Mouse (Mus musculus) T-helper 1 cell (primary cell): ENCODE measurements around the gene 9530003J23Rik.

Source experiments
- in situ Hi-C: fragments of 300-600 bp; cut with MboI, MseI; formaldehyde crosslinking; loops from one replicate; pipeline ENCODE4 v1.15.1; 2025; ENCODE audit warnings: high pct_unique_total_duplicates

Gene 9530003J23Rik

DNA sequence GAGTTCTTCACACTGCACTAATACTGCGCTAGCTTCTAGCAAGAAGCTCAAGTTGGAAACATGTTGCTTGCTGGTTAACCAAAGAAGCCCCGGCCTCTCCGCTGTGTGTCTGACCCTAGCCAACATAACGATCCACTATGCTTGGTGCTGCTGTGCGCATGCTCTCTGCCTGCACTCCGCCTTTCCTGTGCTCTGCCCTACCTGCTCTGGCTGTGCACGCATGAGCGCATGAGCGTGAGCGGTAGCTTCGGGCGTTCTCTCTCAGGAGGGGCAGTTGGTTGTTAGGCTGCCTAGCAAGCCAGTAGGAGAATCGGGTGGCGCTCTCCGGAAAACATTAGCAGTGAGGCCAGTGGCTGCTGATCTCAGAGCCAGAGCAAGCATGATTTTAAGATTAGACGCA, 8.7 kb downstream of the 9530003J23Rik start:
- in situ Hi-C loops = no loop called here

DNA sequence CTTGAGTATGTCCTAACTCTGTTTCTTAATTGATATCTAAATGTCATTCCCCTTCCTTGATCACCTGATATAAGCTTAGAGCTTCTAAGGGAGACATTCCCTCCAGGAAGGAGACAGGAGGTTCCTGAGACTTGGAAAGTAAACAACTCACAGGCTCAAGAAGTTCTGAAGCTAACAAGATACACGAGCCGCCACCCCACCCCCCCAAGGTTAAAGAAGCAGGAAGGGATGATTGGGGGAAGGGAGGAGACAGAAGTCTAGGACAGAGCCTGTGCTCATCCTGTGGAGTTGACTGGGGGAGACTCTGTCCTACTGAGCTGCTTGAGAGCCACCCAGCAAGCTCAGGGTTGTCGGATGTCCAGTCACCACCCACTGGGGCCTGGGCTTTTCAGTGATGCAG, 12.5 kb downstream of the 9530003J23Rik start:
- in situ Hi-C loops = no loop called here

DNA sequence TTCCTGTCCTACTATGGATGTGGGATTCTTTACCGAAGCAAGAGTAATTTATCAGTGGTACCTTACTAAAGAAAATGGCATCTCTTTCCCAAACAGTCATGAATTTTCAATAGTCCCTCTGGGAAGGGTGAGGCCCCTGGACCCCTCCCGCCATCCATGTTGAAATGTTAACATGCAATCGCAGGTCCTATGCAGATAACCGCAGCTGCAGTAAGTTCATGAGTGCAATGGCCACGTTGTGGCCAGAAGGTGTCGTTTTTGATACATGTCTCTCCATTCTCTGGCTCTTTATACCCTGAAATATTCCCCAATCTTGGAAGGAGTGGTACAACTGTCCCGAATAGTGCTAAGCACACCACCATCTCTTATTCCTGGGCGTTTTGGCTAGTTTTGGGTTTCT, 13.4 kb downstream of the 9530003J23Rik start:
- in situ Hi-C loops = no loop called here

DNA sequence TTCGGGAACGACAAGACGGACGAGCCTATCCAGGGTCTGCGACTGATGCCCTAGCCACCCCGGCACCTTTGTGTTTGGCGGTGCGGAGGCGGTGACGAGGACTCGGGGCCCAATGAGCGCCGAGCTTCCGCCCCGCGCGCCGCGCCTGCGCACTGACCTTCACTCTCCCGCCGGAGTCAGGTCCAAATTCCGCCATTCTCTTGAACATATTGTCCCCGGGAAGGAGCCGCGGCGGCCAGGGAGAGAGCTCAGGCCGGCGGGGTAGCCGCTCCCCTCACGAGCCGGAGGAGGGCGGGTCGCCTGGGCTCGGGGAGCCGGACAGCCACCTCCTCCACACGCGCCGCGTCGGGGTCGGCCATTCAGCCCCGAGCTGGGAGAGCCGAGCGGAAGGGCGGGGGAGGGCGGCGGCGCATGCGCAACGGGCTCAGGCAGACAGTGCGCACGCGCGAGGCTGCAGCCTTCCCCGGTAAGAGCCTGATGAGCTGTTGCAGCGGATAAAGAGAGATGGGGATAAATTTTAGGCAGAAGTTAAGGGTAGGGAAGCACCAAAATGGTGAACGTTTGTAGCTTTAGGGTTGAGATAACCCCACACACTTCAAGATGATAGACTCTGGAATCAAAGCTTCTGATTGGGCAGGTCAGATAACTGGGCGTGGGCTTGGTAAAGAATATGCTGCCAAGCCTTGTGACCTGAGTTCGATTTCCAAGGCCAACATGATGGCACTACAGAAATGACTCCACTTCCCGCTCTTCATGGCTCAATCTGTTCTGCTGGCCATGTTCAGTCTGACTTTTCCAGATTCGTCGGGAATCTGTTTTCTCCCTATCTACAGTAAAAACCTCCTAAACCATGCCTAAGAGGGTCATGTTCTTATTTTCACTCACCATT, 14.2 kb downstream of the 9530003J23Rik start, which contains the start of gene Yeats4:
Yeats4 (minus strand) TSS at position 406 of the 889 bp plus-strand sequence.
- in situ Hi-C loops = no loop called here

DNA sequence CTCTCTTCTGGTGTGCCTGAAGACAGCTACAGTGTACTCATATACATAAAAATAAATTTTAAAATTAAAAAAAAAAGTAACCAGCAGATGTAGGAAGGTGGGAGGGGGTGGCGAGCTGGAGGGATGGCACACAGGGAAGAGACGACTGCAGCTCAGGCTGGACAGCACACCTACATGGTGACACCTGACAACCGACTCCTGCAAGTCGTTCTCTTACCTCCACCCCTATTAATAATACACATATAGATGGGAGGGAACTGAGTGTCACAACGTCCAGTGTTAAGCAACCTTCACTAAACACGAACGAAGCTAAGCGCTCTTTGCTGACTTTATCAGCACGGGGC, 14.8 kb downstream of the 9530003J23Rik start:
- in situ Hi-C loops = no loop called here

DNA sequence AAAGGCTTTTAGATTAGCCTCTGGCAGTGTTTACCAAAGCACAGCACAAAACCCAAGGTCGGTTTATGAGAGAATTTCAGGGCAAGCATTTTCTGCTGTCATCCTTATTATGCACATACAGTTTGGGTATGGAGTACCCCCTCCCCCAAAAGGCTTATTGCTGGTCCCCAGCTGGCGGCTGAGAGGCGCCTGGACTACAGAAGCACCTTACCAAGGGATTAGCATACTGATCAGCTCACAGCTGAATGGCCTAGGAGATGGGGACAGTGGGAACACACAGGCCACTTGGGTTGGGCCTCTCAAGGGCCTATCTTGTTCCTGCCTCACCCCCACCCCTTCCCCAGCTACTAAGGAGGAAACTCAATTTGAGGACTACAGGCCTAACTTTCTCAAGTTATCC, 15.7 kb downstream of the 9530003J23Rik start:
- in situ Hi-C loops = no loop called here

DNA sequence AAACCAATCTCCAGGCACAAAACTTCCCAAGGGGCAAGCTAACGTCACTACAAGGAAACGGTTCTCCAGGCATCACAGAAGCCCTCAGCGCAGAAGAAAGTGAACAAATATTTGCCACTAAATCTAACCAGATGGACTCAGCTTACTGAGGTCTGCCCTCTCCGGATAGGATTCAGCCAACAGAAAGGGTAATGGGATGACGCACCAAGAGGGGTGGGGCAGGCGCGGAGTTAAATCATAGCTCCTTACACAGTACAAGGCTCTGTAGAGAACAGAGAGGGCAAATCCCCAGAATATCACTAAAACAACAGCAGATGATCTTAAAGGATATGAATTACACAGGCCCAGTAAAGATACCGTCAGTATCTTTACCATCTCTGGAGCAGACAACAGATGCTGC, 20.2 kb downstream of the 9530003J23Rik start:
- in situ Hi-C loops = no loop called here

DNA sequence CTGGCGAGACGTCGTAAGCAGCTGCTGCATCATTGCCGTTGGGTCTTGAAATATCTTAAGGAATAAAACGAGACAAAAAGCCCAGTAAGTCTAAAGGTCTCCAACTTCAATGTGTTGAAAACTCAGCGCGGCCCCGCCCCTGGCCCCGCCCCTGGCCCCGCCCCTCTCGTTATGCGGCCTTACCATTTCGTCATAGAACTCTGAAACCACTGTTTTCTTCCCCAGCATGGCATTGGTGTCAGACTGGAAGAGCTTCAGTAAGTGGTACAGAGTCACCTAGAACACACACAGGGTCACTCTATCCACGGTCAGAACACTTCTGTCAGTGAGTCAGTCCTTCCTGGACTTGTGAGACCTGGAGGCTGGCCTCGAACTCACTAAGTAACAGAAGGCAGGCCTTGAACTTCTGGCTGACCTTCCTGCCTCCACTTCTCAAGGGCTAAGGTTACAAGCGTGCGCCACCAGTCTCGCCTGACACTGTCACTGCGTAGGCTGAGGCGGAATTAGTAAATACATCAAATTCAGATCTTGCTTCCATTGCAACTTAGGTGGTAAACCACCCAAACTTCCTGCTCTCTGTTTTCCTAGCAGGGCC, 21.2 kb downstream of the 9530003J23Rik start:
- in situ Hi-C loops = no loop called here

DNA sequence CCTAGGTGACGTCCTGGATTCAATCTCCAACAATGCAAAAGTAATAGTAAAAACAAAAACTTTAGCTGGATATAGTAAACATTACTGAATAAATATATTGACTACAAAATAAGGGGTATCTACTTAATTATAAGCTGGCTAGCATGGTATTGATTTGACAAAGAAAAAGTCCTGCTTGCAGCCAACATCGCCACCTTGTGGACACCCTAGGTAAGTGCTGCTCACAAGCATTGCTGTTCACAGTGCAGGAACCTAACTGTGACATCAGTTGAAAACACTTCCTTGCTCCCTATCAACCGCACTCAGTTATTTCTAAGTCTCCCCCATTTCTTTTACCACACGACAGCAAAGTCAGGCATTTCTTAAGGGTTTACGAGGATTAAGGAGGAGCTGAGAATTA, 21.7 kb downstream of the 9530003J23Rik start:
- in situ Hi-C loops = no loop called here

DNA sequence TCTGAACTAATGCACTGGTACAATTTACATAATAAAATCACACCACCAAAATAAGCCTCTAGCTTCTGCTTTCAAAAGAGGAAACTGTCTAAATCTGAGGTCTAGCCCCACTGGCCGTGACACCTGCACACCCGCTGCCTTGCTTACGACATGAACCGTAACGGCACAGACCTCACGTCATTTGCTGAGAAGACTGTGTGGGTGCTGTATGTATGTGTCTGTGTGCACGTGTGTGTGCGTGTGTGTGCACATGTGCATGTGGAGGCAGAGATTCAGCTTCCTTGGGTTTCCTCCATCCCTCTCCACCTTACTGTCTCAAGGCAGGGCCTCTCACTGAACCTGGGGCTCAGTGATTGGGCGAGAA, 22.4 kb downstream of the 9530003J23Rik start:
- in situ Hi-C loops = no loop called here

DNA sequence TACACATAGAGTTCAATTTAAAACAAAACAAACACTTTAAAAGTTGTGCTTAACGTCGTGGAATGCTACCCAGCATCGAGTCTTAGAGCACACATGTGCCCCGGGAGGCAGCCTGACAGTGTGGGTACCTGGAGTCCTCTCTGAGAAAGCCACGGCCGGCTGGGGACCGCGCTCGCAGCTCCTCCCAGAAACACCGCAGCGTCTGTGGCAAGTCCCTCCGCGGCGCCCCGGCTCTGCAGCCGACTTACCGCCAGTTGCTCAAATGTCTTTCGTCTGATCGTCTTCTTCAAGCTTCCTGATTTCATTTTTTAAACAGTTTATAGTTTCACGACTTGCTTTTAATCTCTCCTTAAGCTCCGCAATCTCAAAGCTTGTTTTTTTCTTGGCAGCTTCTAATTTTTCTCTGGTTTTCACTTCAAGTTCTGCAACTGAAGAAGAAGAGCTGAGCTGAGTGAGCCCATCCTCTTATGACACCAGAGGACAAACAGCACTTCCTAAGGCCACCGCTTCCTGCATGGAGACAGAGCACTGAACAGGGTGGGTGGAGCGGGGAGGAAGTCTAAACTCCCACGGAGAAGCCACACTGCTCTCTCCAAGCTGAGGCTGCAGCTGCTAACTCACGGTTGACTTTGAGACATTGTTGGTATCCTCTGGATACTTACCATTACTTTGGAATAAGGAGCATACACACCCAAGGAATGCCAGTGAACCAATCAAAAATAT, 22.9 kb downstream of the 9530003J23Rik start:
- in situ Hi-C loops = no loop called here

DNA sequence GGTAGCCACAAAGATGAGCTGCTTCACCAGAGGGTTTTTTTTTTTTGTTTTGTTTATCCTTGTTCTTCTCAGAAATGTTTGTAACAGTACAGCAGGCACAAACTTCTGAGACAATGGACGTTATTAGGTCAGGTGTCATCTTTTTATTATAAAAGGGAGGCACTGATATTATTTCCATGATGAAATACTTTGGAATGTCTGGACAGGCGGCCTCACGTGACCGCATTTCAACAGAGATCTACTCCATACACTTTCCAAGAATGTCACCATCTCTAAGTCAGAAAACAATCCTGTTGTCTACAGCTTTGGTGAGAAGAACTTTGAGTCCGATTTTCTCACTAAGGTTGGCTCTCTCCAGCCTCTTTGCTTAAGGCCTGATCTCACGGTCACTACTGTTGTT, 27.5 kb downstream of the 9530003J23Rik start:
- in situ Hi-C loops = no loop called here

DNA sequence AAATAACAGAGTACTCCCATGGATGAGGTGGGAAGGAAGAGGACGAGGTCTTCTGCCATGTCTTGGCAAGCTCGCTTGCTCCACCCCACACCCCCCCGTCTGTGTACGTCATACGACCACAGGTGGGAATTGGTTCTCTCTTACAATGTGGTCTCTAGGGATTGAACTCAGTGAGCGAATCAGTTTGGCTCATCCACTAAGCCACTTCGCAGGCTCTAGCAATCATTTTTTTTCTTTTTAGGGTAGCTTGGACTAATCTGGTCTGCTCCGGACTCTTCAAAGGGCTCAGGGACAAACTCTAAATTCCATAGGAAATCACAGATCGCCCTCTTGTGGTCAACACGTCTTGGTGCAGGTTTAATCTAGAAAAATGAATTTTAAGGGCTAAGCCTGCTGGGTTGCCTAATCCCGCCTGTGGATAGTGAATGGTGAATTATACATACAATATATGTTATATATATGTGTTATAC, 29.0 kb downstream of the 9530003J23Rik start:
- in situ Hi-C loops = loop anchor here (10.0 kb wide), 1 partner anchor 245 kb away; no protein-coding TSS in a partner anchor

DNA sequence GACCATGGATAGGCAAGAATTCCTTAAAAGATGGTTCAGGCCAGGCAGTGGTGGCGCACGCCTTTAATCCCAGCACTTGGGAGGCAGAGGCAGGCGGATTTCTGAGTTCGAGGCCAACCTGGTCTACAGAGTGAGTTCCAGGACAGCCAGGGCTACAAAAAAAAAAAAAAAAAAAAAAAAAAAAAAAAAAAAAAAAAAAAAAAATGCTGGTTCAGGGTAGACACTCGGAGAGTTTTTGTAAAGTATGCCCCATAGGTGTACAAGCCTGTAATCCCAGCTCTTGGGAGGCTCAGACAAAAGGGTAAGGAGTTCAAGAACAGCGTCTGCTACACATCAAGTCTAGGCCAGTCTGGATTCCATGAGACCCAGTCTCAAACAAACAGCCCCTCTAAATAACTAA, 29.7 kb downstream of the 9530003J23Rik start:
- in situ Hi-C loops = loop anchor here (10.0 kb wide), 1 partner anchor 244 kb away; no protein-coding TSS in a partner anchor

DNA sequence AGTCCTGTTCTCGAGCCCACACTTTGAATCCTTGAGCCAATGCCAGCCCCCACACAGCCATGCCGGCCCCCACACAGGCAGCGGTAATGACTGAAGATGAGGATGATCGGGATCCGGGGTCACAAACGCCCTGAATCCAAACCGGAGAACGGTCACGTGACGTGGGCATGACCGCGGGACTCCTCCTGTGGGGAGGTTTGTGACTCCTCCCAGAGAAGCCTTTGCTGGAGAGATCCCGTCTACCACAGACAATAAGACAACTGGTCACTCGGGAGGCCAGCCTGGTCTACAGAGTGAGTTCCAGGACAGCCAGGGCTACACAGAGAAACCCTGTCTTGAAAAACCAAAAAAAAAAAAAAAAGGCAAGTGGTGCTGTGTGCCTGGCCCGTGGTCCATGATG, 30.3 kb downstream of the 9530003J23Rik start:
- in situ Hi-C loops = loop anchor here (10.0 kb wide), 1 partner anchor 243 kb away; no protein-coding TSS in a partner anchor

DNA sequence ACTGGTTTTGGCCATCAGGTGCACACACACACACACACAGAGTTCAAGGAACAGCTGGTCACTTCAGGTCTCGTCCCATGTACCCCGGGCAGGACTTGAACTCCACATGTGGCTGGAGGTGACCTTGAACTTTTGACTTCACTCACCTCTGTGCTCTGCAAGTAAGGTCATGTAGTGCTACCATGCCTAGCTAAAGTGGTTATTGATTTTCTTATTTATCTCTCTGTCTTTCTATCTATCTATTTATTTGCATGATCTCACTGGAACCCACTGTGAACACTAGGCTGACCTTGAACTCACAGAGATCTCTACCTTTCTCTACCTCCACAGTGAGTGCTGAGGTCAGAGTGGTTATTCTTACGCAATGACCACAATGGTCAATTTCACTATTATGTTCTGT, 32.4 kb downstream of the 9530003J23Rik start:
- in situ Hi-C loops = loop anchor here (10.0 kb wide), 1 partner anchor 241 kb away; no protein-coding TSS in a partner anchor

DNA sequence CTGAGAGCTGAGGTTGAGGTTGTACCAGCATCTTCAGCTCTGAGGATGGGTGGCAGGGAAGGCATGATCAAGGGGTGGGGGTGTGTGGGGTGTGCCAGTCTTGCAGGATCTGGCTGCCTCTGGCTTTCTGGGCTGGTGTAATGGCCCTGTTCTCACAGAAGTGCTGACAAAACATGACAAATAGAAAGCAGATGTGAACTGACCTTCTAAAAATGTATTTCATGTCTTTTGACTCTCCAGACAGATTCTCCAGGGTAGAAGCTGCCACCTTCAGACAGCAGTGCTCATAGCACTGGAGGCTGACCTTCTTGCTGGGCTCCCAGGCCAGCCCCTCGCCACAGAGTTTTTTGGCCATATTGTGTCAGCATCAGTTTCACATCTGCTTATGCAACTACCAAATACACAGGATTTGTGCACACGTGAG, 34.9 kb downstream of the 9530003J23Rik start:
- in situ Hi-C loops = loop anchor here (10.0 kb wide), 1 partner anchor 239 kb away; no protein-coding TSS in a partner anchor

DNA sequence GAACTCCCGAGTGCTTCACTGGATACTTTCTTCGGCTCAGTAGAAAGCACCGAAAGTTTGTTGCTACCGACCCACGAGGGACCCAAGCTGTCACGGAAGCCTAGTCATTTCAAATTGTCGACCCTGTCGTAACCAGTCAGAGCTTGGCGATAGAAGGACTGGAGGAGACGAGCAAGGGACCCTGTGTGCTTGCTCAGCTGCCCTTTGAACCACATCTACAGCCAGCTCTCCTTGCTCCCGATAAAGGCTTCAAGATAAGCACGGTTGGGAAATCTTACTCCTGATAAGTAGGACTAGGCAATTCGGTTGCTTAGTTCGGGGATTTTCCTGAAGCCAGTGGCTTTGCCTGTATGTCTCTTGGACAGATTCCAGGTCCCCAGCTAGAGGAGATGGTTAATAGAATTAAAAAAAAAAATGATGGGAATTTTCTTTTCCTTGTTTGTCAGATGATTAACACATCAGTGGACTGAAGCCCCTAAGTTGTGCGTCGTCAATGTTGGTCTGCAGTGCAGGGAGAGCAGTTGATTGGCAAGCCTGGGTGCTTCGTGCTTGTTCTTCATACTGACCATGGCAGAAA, 35.4 kb downstream of the 9530003J23Rik start:
- in situ Hi-C loops = loop anchor here (10.0 kb wide), 1 partner anchor 238 kb away; no protein-coding TSS in a partner anchor

DNA sequence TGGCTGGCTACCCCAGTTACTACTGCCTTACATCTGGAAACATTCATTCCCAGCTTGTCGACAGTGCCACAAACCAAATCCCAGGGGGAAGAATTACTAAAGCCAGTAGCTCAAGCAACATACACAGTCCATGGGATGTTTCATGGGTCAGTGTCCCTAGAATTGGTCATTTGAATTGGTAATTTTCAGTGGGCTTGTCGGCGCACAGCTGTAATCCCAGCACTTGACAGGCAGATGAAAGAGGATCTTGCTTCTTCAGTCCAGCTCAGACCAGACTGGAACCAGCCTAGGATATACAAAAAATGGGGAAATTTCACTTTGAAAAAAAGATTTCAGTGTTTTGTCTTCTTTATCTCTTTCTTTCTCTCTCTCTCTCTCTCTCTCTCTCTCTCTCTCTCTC, 38.8 kb downstream of the 9530003J23Rik start:
- in situ Hi-C loops = loop anchor here (10.0 kb wide), 1 partner anchor 235 kb away; no protein-coding TSS in a partner anchor

DNA sequence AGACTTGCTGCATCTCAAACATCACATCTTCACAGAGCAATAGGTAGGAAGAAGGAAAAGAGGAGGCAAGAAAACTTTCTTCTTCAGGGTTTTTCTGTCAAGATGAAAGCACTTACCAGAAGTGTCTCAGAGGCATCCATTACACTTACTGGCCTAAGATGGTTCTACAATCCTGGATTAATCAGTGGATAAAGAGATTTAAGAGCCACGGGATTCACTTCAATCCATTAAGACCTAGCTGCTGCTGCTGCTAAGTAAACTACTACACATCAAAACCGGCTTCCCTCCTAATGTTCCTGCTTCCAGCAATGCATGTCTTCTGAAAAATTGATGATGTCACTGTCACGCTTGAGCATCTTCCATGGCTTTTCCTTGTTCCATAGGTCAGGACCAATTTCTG, 41.8 kb downstream of the 9530003J23Rik start:
- in situ Hi-C loops = no loop called here

DNA sequence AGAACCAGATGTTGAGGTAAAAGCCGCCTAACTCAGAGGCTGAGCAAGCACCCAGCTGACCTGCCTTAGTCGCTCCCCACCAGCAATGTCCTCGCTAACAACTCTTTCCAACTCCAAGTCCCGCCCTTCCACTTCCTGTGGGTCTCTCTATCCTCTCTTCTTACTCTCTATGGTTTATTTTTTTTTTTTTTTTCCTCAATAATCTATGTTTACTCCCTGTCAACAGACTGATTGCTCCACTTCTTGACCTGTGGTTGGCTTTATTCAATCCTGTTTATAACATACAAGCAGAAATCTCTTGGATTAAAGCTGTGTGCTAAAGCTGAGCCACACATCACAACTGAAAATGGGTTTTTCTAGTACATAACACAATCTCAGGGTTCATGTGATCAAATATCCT, 42.8 kb downstream of the 9530003J23Rik start:
- in situ Hi-C loops = no loop called here

DNA sequence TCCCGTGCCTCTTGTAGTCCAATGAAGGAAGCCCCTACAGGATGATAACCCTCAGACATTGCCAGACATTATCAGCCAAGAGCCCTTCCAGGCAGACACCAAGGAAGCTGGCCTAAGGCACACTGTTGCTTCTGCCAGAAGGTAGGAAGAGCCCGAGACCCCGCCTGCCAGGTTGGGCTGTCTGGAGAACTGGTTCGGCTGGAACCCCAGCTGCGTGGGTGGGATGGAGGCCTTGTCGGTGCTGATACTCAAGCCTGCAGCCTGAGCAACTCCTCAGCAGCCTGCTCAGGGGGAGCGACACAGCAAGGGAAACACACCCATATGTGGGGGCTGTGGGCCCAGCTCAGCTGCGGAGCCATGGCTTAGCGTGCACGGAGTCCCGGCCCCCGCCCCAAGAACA, 43.5 kb downstream of the 9530003J23Rik start:
- in situ Hi-C loops = no loop called here
